Mouse (Mus musculus) midbrain, embryonic 10.5 days (tissue): ENCODE results near the gene Arhgap29. TPM values are rescaled to one million over a fixed set of nuclear protein-coding genes. Genes with fewer than 3 reads are reported as not detected.

Source experiments
- DNase-seq: peaks from one replicate; pipeline ENCODE4 v3.0.0-alpha.2; 2017; ENCODE audit warnings: low spot score
- H3K27ac ChIP-seq: fragments of 300-500 bp; sonication (generic); replicated peaks from 2 replicates; pipeline ENCODE4 v1.5.1; 2016; ENCODE audit warnings: mild to moderate bottlenecking
- H3K27me3 ChIP-seq: fragments of 300-500 bp; sonication (generic); 2 replicates; pipeline ENCODE4 v1.6.1; 2016; ENCODE audit warnings: low read depth, mild to moderate bottlenecking; ENCODE audit not compliant: poor library complexity, severe bottlenecking
- H3K36me3 ChIP-seq: fragments of 300-500 bp; sonication (generic); 2 replicates; pipeline ENCODE4 v1.6.1; 2016; ENCODE audit warnings: mild to moderate bottlenecking, moderate library complexity
- H3K4me1 ChIP-seq: fragments of 300-500 bp; sonication (generic); 2 replicates; pipeline ENCODE4 v1.6.1; 2016
- H3K4me3 ChIP-seq: fragments of 300-500 bp; sonication (generic); 2 replicates; pipeline ENCODE4 v1.5.1; 2016; ENCODE audit warnings: mild to moderate bottlenecking, moderate library complexity
- H3K9me3 ChIP-seq: fragments of 300-500 bp; sonication (generic); replicated peaks from 2 replicates; pipeline ENCODE4 v1.6.1; 2016; ENCODE audit warnings: mild to moderate bottlenecking
- WGBS: fragments of 180-500 bp; shearing (Covaris S2); methylation state at CpG from one replicate; pipeline ENCODE4 v1.1.7; 2016; 5-methylcytosine and 5-hydroxymethylcytosine counted together
- polyA plus RNA-seq: library from polyadenylated mRNA; unstranded; fragments of >200 nt; fragmentation: Nextera tagmentation; extraction: Ambion mirVana; gene quantifications from 2 replicates; pipeline ENCODE4 v1.2.1, GENCODE M21; 2016

Gene Arhgap29
- polyA plus RNA-seq, 1 experiment from 2014 or later = 27.0 TPM

GRCm38 (mm10) chr3:121975381-121975780, 23.0 kb downstream of the Arhgap29 start:
- Histone ChIP-seq H3K4me1 (no peaks in the 10 kb centered on the region), H3K4me3 (no peak overlapping the region), H3K36me3 (no peaks in the 10 kb centered on the region), H3K27me3 (no peaks in the 10 kb centered on the region), H3K9me3 (no peaks in the 10 kb centered on the region), H3K27ac (no peak overlapping the region)
- no peak for DNase-seq
- WGBS = 85% methylated on average over 3 of the region's 3 CpGs

GRCm38 (mm10) chr3:121981306-121981705, 29.0 kb downstream of the Arhgap29 start:
- WGBS = 86% methylated on average over 4 of the region's 4 CpGs
- H3K27me3 ChIP-seq = no peaks in the 10 kb centered on the region
- H3K4me1 ChIP-seq = no peaks in the 10 kb centered on the region
- no peak overlapping the region for H3K4me3 ChIP-seq
- no peaks in the 10 kb centered on the region for H3K9me3 ChIP-seq
- no peak overlapping the region for H3K27ac ChIP-seq
- H3K36me3 ChIP-seq = no peaks in the 10 kb centered on the region
- DNase-seq = no peak

- Histone ChIP-seq H3K27me3 (no peaks in the 10 kb centered on the region), H3K9me3 (no peaks in the 10 kb centered on the region), H3K4me1 (no peaks in the 10 kb centered on the region), H3K4me3 (no peak overlapping the region), H3K27ac (no peak overlapping the region), H3K36me3 (no peaks in the 10 kb centered on the region)
- no peak for DNase-seq
- 78% methylated on average over 4 of the region's 4 CpGs for WGBS
Measured at GRCm38 (mm10) chr3:121982450-121982849, 30.1 kb downstream of the Arhgap29 start.

- no peaks in the 10 kb centered on the region for H3K9me3 ChIP-seq
- 72% methylated on average over 4 of the region's 4 CpGs for WGBS
- no peak overlapping the region for H3K27ac ChIP-seq
- H3K27me3 ChIP-seq = no peaks in the 10 kb centered on the region
- no peak for DNase-seq
- H3K36me3 ChIP-seq = peaks cover 8% of the 10 kb centered on the region
- peaks cover 4% of the 10 kb centered on the region for H3K4me1 ChIP-seq
- no peak overlapping the region for H3K4me3 ChIP-seq
Measured at GRCm38 (mm10) chr3:121995125-121995524, 42.8 kb downstream of the Arhgap29 start.

GRCm38 (mm10) chr3:121999934-122000333, 47.6 kb downstream of the Arhgap29 start:
- H3K36me3 ChIP-seq = peaks cover 6% of the 10 kb centered on the region; the same call in 1 of the 2 replicates
- peaks cover 4% of the 10 kb centered on the region for H3K4me1 ChIP-seq
- no peak for DNase-seq
- H3K4me3 ChIP-seq = no peak overlapping the region
- H3K27ac ChIP-seq = no peak overlapping the region
- no peaks in the 10 kb centered on the region for H3K9me3 ChIP-seq
- no peaks in the 10 kb centered on the region for H3K27me3 ChIP-seq
- WGBS = 80% methylated on average over 2 of the region's 2 CpGs

GRCm38 (mm10) chr3:122001568-122001967, 49.2 kb downstream of the Arhgap29 start:
- DNase-seq = no peak
- H3K36me3 ChIP-seq = peaks cover 6% of the 10 kb centered on the region; the same call in 1 of the 2 replicates
- no peaks in the 10 kb centered on the region for H3K9me3 ChIP-seq
- no peaks in the 10 kb centered on the region for H3K27me3 ChIP-seq
- H3K4me1 ChIP-seq = peaks cover 4% of the 10 kb centered on the region
- WGBS = 79% methylated on average over 6 of the region's 6 CpGs
- H3K4me3 ChIP-seq = no peak overlapping the region
- no peak overlapping the region for H3K27ac ChIP-seq

GRCm38 (mm10) chr3:122009818-122010217, 57.5 kb downstream of the Arhgap29 start:
- no peaks in the 10 kb centered on the region for H3K9me3 ChIP-seq
- 95% methylated on average over 5 of the region's 5 CpGs for WGBS
- H3K4me3 ChIP-seq = no peak overlapping the region
- no peaks in the 10 kb centered on the region for H3K27me3 ChIP-seq
- no peak overlapping the region for H3K27ac ChIP-seq
- DNase-seq = no peak
- H3K36me3 ChIP-seq = peaks cover 8% of the 10 kb centered on the region; the same call in 1 of the 2 replicates
- no peaks in the 10 kb centered on the region for H3K4me1 ChIP-seq

GRCm38 (mm10) chr3:122010292-122010691, 58.0 kb downstream of the Arhgap29 start:
- H3K27me3 ChIP-seq = no peaks in the 10 kb centered on the region
- H3K27ac ChIP-seq = no peak overlapping the region
- H3K36me3 ChIP-seq = peaks cover 8% of the 10 kb centered on the region; the same call in 1 of the 2 replicates
- H3K9me3 ChIP-seq = no peaks in the 10 kb centered on the region
- no peaks in the 10 kb centered on the region for H3K4me1 ChIP-seq
- H3K4me3 ChIP-seq = no peak overlapping the region
- WGBS = 92% methylated on average over 5 of the region's 5 CpGs
- DNase-seq = no peak

- no peak for DNase-seq
- H3K36me3 ChIP-seq = peaks cover 8% of the 10 kb centered on the region; the same call in 1 of the 2 replicates
- no peak overlapping the region for H3K4me3 ChIP-seq
- H3K9me3 ChIP-seq = no peaks in the 10 kb centered on the region
- H3K4me1 ChIP-seq = no peaks in the 10 kb centered on the region
- H3K27ac ChIP-seq = no peak overlapping the region
- whole genome bisulfite sequencing = 81% methylated on average over 1 of the region's 1 CpGs
- H3K27me3 ChIP-seq = no peaks in the 10 kb centered on the region; the same call in 1 of the 2 replicates
Measured at GRCm38 (mm10) chr3:122012464-122012863, 60.1 kb downstream of the Arhgap29 start.

- no peak overlapping the region for H3K27ac ChIP-seq
- 94% methylated on average over 7 of the region's 7 CpGs for WGBS
Measured at GRCm38 (mm10) chr3:122018421-122018820, 66.1 kb downstream of the Arhgap29 start.

GRCm38 (mm10) chr3:122019159-122019558, 66.8 kb downstream of the Arhgap29 start:
- WGBS = 92% methylated on average over 5 of the region's 5 CpGs
- no peaks in the 10 kb centered on the region; the same call in 1 of the 2 replicates for H3K27me3 ChIP-seq
- no peaks in the 10 kb centered on the region for H3K9me3 ChIP-seq
- H3K4me3 ChIP-seq = no peak overlapping the region
- H3K27ac ChIP-seq = no peak overlapping the region
- no peak for DNase-seq
- no peaks in the 10 kb centered on the region for H3K4me1 ChIP-seq
- no peaks in the 10 kb centered on the region for H3K36me3 ChIP-seq

More at GRCm38 (mm10) chr3:122018421-122018820, 66.1 kb downstream of the Arhgap29 start:
- H3K27me3 ChIP-seq = no peaks in the 10 kb centered on the region; the same call in 1 of the 2 replicates
- no peaks in the 10 kb centered on the region for H3K36me3 ChIP-seq
- H3K4me3 ChIP-seq = no peak overlapping the region
- H3K9me3 ChIP-seq = no peaks in the 10 kb centered on the region
- no peak for DNase-seq
- H3K4me1 ChIP-seq = no peaks in the 10 kb centered on the region

GRCm38 (mm10) chr3:122021029-122021652, 68.8 kb downstream of the Arhgap29 start:
- Histone ChIP-seq H3K27me3 (no peaks in the 10 kb centered on the region; the same call in 1 of the 2 replicates), H3K36me3 (no peaks in the 10 kb centered on the region), H3K4me3 (no peak overlapping the region), H3K4me1 (no peaks in the 10 kb centered on the region), H3K27ac (no peak overlapping the region), H3K9me3 (no peaks in the 10 kb centered on the region)
- 84% methylated on average over 8 of the region's 8 CpGs for WGBS
- DNase-seq = no peak

- Histone ChIP-seq H3K4me3 (no peak overlapping the region), H3K27me3 (no peaks in the 10 kb centered on the region), H3K4me1 (no peaks in the 10 kb centered on the region), H3K9me3 (no peaks in the 10 kb centered on the region), H3K36me3 (no peaks in the 10 kb centered on the region), H3K27ac (no peak overlapping the region)
- 91% methylated on average over 3 of the region's 3 CpGs for WGBS
- DNase-seq = no peak
Measured at GRCm38 (mm10) chr3:122022355-122022754, 70.0 kb downstream of the Arhgap29 start.
